Mouse (Mus musculus): Measurements from ENCODE around the gene 5730480H06Rik.

Gene 5730480H06Rik

GRCm38 (mm10) chr5:48421957-48422356, 94.2 kb downstream of the 5730480H06Rik start:
- DNase-seq (ENCODE audit: low read depth): no peak

- DNase-seq (ENCODE audit: low read depth): no peak
Measured at GRCm38 (mm10) chr5:48430459-48430858, 102.7 kb downstream of the 5730480H06Rik start.

DNA sequence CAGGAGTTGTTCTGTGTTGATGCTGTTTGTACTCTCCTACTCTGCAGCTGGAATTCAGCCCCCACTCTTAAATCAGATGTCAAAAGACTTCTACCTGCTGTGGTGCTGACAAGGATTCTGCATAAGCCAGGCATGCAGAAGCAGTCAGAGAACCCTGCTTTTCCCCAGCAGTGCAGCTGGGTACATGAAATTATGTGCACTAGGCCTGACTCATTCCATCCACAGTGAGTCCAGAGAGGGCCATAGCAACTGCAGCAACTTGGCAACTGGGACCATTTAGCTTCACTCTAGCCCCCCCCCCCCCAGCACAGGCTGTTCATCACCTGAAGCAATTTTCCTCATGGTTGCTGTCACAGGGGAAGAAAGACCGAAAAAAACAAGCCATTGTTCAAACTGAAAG, 121.1 kb downstream of the 5730480H06Rik start:
- no peak for DNase-seq (ENCODE audit: low read depth)

- no peak for DNase-seq (ENCODE audit: low read depth)
Measured at GRCm38 (mm10) chr5:48460221-48460620, 132.5 kb downstream of the 5730480H06Rik start.
